Mouse (Mus musculus) heart, embryonic 15.5 days (tissue): ENCODE results near the gene Wnk1. TPM values are rescaled to one million over a fixed set of nuclear protein-coding genes. Genes with fewer than 3 reads are reported as not detected.

Source experiments
- ATAC-seq: fragments of 200-750 bp; cut with Nextera tagmentation; replicated peaks from 2 replicates; pipeline ENCODE4 v1.8.0; 2017; ENCODE audit warnings: low read depth, moderate TSS enrichment; ENCODE audit not compliant: insufficient number of reproducible peaks, insufficient read depth, low FRiP score
- H3K27ac ChIP-seq: fragments of 300-500 bp; sonication (generic); 2 replicates; pipeline ENCODE4 v1.5.1; 2015; ENCODE audit warnings: mild to moderate bottlenecking, inconsistent platforms
- H3K27me3 ChIP-seq: fragments of 300-500 bp; sonication (generic); 2 replicates; pipeline ENCODE4 v1.6.1; 2015; ENCODE audit warnings: inconsistent platforms
- H3K36me3 ChIP-seq: fragments of 300-500 bp; sonication (generic); 2 replicates; pipeline ENCODE4 v1.6.1; 2015; ENCODE audit warnings: mild to moderate bottlenecking, inconsistent platforms
- H3K4me1 ChIP-seq: fragments of 300-500 bp; sonication (generic); replicated peaks from 2 replicates; pipeline ENCODE4 v1.6.1; 2015; ENCODE audit warnings: inconsistent platforms
- H3K4me2 ChIP-seq: fragments of 300-500 bp; sonication (generic); 2 replicates; pipeline ENCODE4 v1.6.1; 2015; ENCODE audit warnings: inconsistent platforms, mild to moderate bottlenecking, moderate library complexity
- H3K4me3 ChIP-seq: fragments of 300-500 bp; sonication (generic); 2 replicates; pipeline ENCODE4 v1.5.1; 2015; ENCODE audit warnings: mild to moderate bottlenecking, inconsistent platforms
- H3K9ac ChIP-seq: fragments of 300-500 bp; sonication (generic); 2 replicates; pipeline ENCODE4 v1.6.1; 2015; ENCODE audit warnings: mild to moderate bottlenecking, inconsistent platforms
- H3K9me3 ChIP-seq: fragments of 300-500 bp; sonication (generic); replicated peaks from 2 replicates; pipeline ENCODE4 v1.6.1; 2016; ENCODE audit warnings: inconsistent platforms
- WGBS: fragments of 180-500 bp; shearing (Covaris S2); methylation state at CpG from one replicate; pipeline ENCODE4 v1.1.7; 2015; ENCODE audit warnings: mixed read lengths; 5-methylcytosine and 5-hydroxymethylcytosine counted together
- polyA plus RNA-seq: library from polyadenylated mRNA; unstranded; fragments of >200 nt; fragmentation: Nextera tagmentation; extraction: Ambion mirVana; gene quantifications from 2 replicates; pipeline ENCODE4 v1.2.1, GENCODE M21; 2015

Wnk1 gene
- polyA plus RNA-seq, 1 experiment from 2014 or later, result 70.9 TPM

DNA sequence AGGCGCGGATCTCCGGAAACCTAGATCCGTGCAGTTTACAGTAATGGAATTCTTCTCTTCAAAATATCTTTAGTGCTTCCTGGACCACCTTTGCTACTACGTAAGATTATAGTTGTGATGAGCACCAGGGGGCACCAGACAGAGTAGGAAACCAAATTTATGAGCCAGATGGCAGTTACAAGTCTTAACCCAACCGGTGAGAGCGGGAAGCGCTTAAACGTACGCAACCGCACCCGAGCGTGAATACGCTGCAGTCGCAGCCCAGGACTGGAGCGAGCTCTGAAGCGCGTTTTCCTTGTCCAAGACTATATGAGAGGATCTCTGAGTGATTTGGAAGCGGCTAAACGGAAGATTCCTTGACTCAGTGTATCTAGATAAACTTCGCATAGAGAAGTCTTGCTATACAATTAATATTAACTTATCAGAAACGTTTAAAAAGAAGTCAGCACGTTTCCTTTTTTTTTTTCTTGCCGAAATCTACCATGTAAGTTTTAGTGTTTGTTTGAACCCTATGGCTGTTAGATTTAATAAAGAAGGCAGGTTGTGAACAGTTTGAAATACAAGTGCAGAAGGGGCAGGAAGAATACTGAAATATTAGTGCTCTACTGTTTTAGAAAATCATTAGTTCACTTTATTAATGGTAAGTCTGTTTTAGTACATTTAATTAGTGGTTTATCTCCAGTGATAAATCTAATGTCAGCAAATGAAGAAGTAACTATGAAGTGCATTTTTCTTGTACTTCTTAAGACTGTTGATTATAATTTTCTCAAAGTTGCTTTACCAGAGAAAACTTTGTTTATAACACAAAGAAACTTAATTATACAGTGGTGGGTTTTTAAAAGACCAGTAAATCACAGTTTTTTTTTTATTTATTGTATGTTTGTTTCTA, 1.4 kb upstream of the Wnk1 start:
- Histone ChIP-seq H3K27me3 (no peaks in the 10 kb centered on the region), H3K4me2 (peak overlapping the region; percentile 89), H3K9ac (peak overlapping the region; percentile 58), H3K4me1 (no peaks in the 10 kb centered on the region; the same call in 1 of the 2 replicates), H3K36me3 (no peaks in the 10 kb centered on the region), H3K9me3 (no peaks in the 10 kb centered on the region), H3K4me3 (peak overlapping the region; percentile 89), H3K27ac (peak overlapping the region; percentile 100)
- 2% methylated on average over 24 of the region's 24 CpGs for WGBS
- no peak for ATAC-seq

DNA sequence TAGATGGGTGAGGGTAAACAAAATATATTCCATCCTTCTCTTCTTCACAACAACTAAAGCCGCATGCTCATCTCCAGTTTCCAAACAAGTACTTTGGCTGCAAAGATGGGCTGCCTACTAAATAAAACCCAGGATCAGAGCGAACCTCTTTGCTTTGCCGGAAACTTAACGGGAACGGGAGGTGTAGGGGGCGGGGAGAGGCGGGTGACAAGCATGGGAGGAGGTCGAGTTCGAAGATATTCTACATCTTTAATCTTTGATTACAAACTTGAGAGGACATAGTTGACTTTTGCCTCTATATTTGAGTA, 738 bp upstream of the Wnk1 start:
- no peak for ATAC-seq
- H3K36me3 ChIP-seq, result no peaks in the 10 kb centered on the region
- H3K27ac ChIP-seq, result peak overlapping the region; percentile 100
- H3K4me2 ChIP-seq, result peak overlapping the region; percentile 89
- no peaks in the 10 kb centered on the region; the same call in 1 of the 2 replicates for H3K4me1 ChIP-seq
- H3K4me3 ChIP-seq, result peak overlapping the region; percentile 89
- no peaks in the 10 kb centered on the region for H3K9me3 ChIP-seq
- no peaks in the 10 kb centered on the region for H3K27me3 ChIP-seq
- WGBS, result 0% methylated on average over 9 of the region's 9 CpGs
- peak overlapping the region; percentile 58 for H3K9ac ChIP-seq

DNA sequence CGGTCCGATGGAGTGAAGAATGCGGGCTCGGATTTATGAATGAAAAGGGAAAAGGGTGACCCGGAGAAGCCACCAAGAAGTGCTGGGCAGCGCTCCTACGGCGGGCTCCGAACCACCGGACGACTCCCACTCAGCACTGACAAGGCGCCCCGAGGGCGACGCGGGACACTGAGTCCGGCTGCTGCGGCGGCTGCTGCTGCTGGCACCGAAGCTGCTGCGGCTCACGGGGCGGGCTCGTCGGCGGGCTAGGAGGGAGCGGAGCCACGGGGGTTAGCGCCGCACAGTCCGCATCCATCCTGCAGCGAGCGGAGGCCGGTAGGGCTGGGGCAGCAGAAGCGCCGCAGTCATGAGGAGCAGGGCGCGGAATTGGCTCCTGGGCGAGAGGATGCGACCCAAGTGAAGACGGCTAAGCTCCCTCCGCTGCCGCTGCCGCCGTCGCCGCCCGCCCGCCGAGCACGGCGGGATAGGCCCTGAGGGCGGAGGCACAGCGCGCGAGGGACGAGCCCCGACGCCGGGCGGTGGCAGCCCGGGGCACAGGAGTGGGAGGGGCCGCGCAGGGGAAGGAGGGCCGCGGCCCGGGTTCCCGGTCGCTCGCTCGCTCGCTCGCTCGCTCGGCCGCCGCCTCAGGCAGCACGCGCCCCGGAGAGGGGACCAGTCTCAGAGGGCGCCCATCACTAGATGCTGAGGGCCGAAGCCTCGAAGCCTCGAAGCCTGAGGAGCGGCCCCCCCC, 671 bp downstream of the Wnk1 start:
- ATAC-seq, result peak; percentile 84
- H3K4me1 ChIP-seq, result peaks cover 1% of the 10 kb centered on the region
- H3K4me3 ChIP-seq, result peak overlapping the region; percentile 89
- H3K36me3 ChIP-seq, result no peaks in the 10 kb centered on the region
- peak overlapping the region; percentile 79 for H3K9ac ChIP-seq
- peak overlapping the region; percentile 100 for H3K27ac ChIP-seq
- no peaks in the 10 kb centered on the region for H3K9me3 ChIP-seq
- H3K27me3 ChIP-seq, result no peaks in the 10 kb centered on the region
- H3K4me2 ChIP-seq, result peak overlapping the region; percentile 67
- under 1% methylated on average over 68 of the region's 85 CpGs for WGBS

DNA sequence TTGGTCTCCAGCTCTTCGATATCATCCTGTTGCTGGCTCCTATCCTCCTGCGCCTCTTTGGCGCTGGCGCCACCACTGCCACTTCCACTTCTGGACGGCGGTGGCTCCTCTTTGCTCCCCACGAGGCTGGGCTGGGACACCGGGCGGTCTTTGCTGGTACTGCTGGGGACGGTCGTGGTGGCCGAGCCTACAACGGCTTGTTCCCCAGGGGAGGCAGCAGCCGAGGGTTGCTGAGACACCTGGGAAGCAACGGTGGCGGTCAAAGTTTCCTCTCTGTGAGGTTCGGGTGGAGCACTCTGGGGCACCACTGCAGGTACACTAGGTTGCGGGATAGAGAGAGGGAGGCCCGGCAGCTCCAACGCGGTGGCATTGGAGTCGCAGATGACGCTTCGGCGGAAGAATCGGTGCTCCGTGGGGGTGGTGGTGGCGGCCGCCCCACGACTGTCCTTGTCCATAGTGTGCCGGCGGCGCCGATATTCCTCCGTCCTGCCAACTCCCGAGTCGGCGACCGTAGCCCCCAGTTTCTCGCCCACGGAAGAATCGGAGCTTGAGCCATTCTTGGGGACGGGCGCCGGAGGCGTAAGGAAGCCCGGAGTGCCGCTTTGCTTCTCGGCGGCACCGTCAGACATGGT, 1.4 kb downstream of the Wnk1 start:
- no peak for ATAC-seq
- Histone ChIP-seq H3K9ac (peak overlapping the region; percentile 79), H3K9me3 (no peaks in the 10 kb centered on the region), H3K4me2 (peak overlapping the region; percentile 67), H3K27me3 (no peaks in the 10 kb centered on the region), H3K4me1 (peaks cover 5% of the 10 kb centered on the region), H3K4me3 (peak overlapping the region; percentile 89), H3K36me3 (no peaks in the 10 kb centered on the region), H3K27ac (peak overlapping the region; percentile 100)
- WGBS, result under 1% methylated on average over 51 of the region's 51 CpGs

DNA sequence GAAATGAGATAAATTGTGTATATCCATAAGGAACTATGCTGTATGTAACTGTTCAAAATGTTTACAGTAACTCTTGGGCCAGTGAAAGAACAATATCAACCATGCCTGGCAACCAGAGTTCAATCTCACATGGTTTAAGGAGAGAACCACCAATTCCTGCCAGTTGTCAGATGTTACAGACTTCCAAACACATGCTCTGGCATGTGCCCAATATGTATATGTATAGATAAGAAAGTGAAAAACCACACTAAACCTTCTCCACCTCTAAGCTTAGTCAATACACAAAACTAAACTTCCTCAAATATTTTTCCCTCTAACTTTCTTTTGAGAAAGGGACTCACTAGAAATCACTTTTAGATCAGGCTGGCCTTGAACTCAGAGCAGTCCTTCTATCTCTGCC, 13.9 kb downstream of the Wnk1 start:
- Histone ChIP-seq H3K27ac (no peak overlapping the region), H3K4me1 (peaks cover 8% of the 10 kb centered on the region), H3K9ac (no peak overlapping the region), H3K9me3 (no peaks in the 10 kb centered on the region), H3K4me3 (no peak overlapping the region), H3K36me3 (peaks cover 9% of the 10 kb centered on the region), H3K4me2 (no peak overlapping the region), H3K27me3 (no peaks in the 10 kb centered on the region)
- ATAC-seq, result no peak

DNA sequence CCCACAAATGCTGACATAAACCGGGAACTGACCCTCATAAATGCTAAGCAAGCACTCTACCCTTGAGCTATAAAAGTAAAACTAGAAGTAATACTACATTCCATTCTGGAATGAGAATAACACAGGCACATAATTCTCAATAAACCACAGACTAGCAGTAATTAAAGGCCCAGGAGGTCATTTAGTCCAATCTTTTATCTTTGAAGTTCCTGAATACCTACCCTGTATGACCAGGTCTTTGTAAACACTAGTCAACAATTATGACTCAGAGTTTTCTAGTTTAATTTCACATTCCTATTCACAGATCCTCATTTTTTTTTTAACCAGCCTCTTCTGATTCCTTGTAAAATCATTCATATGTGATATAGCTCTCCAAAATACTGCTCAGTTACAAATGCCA, 14.7 kb downstream of the Wnk1 start:
- no peak for ATAC-seq
- Histone ChIP-seq H3K4me3 (no peak overlapping the region), H3K27me3 (no peaks in the 10 kb centered on the region), H3K4me2 (no peak overlapping the region), H3K36me3 (peaks cover 5% of the 10 kb centered on the region), H3K9ac (no peak overlapping the region), H3K9me3 (no peaks in the 10 kb centered on the region), H3K27ac (no peak overlapping the region), H3K4me1 (peaks cover 11% of the 10 kb centered on the region)
- WGBS, result 69% methylated on average over 1 of the region's 1 CpGs

DNA sequence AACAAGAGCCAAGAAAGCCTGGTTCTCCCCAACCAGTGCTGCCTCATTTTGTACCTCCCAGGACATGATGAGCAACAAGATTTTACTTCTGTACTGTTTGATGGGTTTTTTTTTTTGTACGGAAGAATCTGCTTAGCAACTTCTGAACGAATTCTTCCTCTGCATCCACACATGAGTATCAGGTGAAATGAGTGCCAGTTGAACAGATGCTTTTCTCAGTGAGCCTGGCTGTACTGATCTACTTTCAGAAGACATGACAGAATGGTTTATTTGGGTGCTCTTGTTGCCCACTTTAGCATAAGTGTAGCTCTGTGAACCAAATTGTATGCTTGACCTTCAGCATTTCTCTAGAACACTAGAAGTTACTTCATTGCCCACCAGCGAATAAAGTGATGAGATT, 16.4 kb downstream of the Wnk1 start:
- H3K27me3 ChIP-seq, result no peaks in the 10 kb centered on the region
- peaks cover 11% of the 10 kb centered on the region for H3K4me1 ChIP-seq
- WGBS, result 85% methylated on average over 3 of the region's 3 CpGs
- no peak overlapping the region for H3K27ac ChIP-seq
- no peak overlapping the region for H3K4me2 ChIP-seq
- H3K36me3 ChIP-seq, result no peaks in the 10 kb centered on the region
- H3K9ac ChIP-seq, result no peak overlapping the region
- no peak for ATAC-seq
- no peak overlapping the region for H3K4me3 ChIP-seq
- no peaks in the 10 kb centered on the region for H3K9me3 ChIP-seq

DNA sequence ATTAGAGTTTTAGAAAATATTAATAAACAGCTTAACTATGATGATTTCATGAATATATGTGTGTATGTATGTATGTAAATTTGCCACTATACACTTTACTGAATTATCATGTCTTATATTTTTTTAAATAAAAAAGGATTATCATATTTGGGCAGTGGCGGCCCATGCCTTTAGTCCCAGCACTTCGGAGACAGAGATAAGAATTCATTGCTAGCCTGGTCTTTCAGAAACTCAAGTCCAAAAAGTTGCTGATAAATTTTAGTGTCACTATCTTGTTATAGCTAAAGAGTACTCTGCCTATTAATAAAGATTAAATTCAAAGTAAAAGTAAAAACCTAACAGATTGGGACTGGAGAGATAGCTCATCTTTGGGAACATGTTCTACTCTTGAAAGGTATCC, 18.8 kb downstream of the Wnk1 start:
- H3K9me3 ChIP-seq, result no peaks in the 10 kb centered on the region
- no peaks in the 10 kb centered on the region for H3K27me3 ChIP-seq
- no peak overlapping the region for H3K4me2 ChIP-seq
- WGBS, result 72% methylated on average over 2 of the region's 2 CpGs
- no peak for ATAC-seq
- no peak overlapping the region for H3K4me3 ChIP-seq
- no peaks in the 10 kb centered on the region for H3K36me3 ChIP-seq
- no peak overlapping the region for H3K27ac ChIP-seq
- H3K9ac ChIP-seq, result no peak overlapping the region
- H3K4me1 ChIP-seq, result peaks cover 6% of the 10 kb centered on the region

DNA sequence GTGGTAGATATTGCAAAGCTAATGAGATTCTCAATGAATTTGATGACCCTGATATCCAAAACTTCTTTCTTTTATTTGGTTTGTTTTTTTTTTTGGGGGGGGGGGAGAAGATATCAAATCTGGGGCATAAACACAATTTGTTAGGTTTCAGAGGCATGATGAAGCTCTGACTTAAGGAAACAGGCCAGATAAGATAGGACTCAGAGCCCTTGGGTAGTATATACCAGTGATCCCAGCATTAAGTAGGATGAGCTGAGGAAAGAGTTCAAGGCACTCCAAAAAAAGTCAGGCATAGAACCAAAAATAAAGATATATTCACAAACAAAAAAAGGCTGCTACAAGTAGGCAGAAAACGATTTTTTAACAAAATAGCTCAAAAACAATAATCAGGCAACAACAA, 25.3 kb downstream of the Wnk1 start:
- no peak overlapping the region for H3K4me2 ChIP-seq
- no peak overlapping the region for H3K9ac ChIP-seq
- no peaks in the 10 kb centered on the region for H3K9me3 ChIP-seq
- 60% methylated on average over 1 of the region's 1 CpGs for WGBS
- H3K27ac ChIP-seq, result no peak overlapping the region
- H3K36me3 ChIP-seq, result no peaks in the 10 kb centered on the region
- peaks cover 4% of the 10 kb centered on the region; the same call in 1 of the 2 replicates for H3K4me1 ChIP-seq
- no peak overlapping the region for H3K4me3 ChIP-seq
- no peak for ATAC-seq
- H3K27me3 ChIP-seq, result no peaks in the 10 kb centered on the region

DNA sequence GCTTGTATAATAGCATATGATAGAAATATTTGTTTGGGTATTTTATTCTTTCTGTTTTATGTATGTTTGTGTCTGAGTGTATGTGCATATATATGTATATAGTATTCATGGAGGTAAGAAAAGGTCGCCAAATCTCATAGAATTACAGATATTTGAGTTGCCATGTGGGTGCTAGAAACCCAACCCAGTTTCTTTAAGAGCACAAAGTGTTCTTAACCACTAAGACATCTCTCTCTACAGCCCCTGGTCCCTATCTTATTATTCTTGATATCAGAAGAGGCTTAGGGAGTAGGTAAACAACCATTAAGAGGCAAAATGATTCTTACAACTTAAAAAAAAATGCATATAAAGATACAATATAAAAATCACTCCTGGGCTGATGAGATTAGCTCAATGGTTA, 27.0 kb downstream of the Wnk1 start:
- Histone ChIP-seq H3K4me3 (no peak overlapping the region), H3K4me2 (no peak overlapping the region), H3K9me3 (no peaks in the 10 kb centered on the region), H3K27ac (no peak overlapping the region), H3K36me3 (no peaks in the 10 kb centered on the region), H3K4me1 (peaks cover 4% of the 10 kb centered on the region; the same call in 1 of the 2 replicates), H3K9ac (no peak overlapping the region), H3K27me3 (no peaks in the 10 kb centered on the region)
- 93% methylated on average over 1 of the region's 1 CpGs for WGBS
- ATAC-seq, result no peak

DNA sequence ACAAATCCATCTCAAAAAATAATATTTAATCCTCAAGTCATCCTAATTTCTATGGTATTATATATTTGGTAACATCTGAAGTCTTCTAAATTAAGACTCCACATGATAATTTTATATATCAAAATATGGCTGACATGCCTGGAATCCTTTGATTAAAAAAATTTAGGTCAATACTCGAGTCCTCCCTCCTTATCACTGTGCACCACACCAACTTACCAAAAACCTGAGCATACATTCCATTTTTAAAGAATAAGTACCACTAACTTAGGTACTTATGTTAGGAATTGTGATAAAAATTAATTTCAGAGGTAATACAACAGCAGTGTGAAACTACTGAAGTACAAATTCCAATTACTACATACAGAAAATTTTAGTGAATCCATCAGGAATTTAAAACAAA, 27.5 kb downstream of the Wnk1 start:
- Histone ChIP-seq H3K4me1 (peaks cover 4% of the 10 kb centered on the region; the same call in 1 of the 2 replicates), H3K9me3 (no peaks in the 10 kb centered on the region), H3K27me3 (no peaks in the 10 kb centered on the region), H3K9ac (no peak overlapping the region), H3K36me3 (no peaks in the 10 kb centered on the region), H3K4me2 (no peak overlapping the region), H3K27ac (no peak overlapping the region), H3K4me3 (no peak overlapping the region)
- no peak for ATAC-seq
- 51% methylated on average over 1 of the region's 1 CpGs for WGBS
